Mouse (Mus musculus) cerebellum, adult (tissue): ENCODE results near the gene Lekr1.
A peak's percentile ranks its signal among the peaks of the same experiment; 100 is the strongest.

ENCODE experiments used
- ATAC-seq: cut with Nextera tagmentation; 2 replicates; pipeline ENCODE4 v1.9.2; 2017; ENCODE audit warnings: mild to moderate bottlenecking, moderate library complexity, mixed read lengths; ENCODE audit not compliant: insufficient number of reproducible peaks, low FRiP score, low TSS enrichment

The Lekr1 gene

DNA sequence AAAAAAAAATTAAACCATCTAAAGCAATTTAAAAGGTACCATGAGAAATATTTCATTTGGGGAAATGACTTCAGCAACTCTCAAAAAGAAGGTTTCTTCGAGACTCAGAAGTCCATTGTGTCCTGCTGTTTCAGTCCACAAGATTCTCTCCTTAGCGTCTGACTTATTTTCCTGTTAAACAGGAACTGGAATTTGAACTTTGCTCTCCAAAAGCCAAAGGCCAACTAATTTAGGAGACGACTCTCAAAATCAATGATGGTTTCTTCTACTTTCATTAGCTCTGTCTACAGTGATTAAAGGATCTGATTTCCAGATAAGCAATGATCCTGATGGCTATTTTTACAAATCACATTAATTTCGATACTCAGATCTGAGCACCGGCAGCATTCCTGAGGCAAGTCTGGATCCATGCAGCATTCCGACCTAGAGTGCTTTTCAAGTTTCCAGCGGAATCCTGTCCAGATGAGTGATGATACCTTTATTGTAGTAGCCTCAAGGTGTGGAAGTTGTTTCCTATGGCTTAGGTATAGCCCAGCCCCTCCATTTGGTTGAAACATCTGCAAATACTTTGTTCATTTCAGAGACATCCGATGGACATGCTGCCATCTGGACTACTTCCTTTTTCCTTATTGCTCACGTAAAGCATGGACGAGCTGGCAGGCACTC lies 11.4 kb upstream of the Lekr1 start:
- ATAC-seq: no peak

GRCm38 (mm10) chr3:65656451-65656850 lies 9.6 kb upstream of the Lekr1 start:
- no peak for ATAC-seq

DNA sequence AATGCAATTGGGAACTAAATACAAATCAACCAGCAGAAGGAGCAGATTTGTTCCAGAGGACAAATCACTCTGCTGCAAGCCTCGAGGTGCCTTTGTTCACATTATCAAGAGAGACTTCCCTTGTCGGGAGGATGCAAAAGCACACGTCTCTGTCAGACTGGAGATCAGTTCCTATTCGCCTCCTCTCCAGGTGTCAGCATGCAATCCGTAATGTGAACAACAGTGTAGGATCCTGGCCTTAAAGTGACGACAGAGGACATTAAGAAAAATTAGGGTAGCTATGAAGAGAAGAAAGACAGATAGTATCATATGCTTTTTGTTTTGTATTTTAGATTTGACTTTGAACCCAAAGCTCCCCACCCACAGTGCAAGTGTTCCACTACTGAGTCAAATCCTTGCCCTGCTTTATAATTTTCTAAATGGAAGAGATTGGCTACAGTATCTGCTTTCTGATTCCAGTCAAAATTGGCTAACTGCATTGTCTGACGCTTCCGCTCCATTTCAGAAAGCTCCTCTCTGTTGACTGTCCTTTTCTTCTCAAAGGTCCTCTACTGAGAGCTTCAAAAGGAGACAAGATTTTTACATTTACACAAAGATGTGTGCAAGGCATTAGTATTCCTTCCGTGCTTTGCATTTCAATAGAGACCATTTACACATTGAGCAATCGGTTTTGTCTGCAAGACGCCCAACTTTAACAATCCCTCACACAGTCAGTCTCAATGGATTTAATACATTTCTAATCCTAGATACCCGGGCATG lies 8.9 kb upstream of the Lekr1 start:
- ATAC-seq: no peak

- no peak for ATAC-seq
These were observed 7.9 kb upstream of the Lekr1 start for GRCm38 (mm10) chr3:65658081-65658612.

GRCm38 (mm10) chr3:65658721-65659619 lies 7.1 kb upstream of the Lekr1 start:
- ATAC-seq: peak; percentile 73

GRCm38 (mm10) chr3:65659620-65659932 lies 6.5 kb upstream of the Lekr1 start:
- ATAC-seq: no peak

DNA sequence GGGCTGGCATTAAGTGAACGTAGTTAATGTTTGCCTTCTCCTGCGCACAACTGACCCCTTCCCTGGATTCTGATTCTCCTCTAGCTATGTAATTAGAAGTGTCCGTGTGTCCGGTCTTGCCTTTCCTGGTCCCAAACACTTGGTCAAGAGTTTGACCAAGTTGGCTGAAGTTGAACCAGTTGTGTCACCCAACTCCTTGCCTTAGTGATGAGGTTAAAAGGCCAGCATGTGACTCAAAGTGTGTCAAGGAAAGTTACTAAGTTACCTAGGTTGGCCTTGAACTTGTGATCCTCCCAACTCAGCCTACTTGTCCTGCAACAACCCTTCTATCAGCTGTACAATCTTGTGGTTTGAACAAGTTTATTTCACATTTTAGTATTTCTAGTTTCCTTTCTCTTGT lies 5.7 kb upstream of the Lekr1 start:
- ATAC-seq: no peak

GRCm38 (mm10) chr3:65661731-65662130 lies 4.3 kb upstream of the Lekr1 start:
- no peak for ATAC-seq

GRCm38 (mm10) chr3:65663176-65663575 lies 2.9 kb upstream of the Lekr1 start:
- no peak for ATAC-seq

GRCm38 (mm10) chr3:65670216-65670615 lies 4.2 kb downstream of the Lekr1 start:
- ATAC-seq: no peak

DNA sequence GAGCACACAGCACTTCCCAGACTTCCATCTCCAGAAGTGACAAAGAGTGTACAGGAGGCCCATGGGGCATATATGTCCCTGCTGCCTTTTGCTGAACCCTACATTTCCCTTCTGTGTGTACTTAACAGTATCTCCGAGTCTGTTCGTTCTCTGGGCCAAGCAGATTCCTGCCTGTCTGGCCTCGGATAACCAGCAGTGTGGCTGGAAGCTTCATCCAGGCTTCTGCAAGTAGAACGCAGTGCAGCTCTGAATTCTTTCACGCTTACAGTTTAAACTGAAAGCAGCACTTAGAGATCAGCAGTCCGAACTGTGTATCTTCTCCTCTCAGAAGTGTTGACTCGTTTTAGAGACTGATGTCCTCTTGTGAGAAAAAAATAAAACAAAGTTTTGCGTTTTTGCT lies 7.7 kb downstream of the Lekr1 start:
- no peak for ATAC-seq

DNA sequence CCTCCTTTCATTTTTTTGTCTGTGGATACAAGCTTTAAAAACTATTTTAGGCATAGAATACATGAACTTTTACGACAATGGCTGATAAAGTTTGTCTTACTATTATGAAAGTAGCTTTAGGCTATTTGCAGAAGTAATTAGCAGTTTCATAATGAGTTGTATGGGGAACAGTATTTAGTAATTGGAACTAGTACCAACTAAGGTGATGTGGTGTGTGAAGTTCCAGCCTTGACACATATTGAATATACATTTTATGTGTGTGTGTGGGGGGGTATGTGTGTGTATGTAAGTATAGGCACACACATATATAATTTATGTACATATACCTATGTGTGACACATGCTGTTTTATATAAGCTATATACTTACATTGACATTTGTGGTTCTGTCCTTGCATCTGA lies 14.6 kb downstream of the Lekr1 start:
- no peak for ATAC-seq

- no peak for ATAC-seq
These were observed 23.7 kb downstream of the Lekr1 start for GRCm38 (mm10) chr3:65689705-65690104.

DNA sequence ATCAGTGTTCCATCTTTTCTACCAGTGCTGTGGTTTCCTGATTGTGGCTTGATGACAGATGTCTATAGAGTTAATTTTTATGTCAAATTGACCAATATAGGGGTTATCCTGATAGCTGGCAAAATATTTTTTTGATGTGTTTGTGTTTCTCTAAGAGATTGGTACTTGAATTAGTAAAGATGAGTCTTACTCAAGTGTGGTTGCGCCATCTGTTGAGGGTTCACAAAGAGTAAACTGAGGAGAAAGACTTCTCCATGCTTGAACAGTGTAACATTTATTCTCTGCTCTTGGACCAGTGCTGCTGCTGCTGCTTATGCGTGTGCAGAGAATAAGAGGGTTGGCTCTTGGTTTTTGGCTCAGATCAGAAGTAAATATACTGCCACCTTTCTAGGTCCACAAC lies 24.8 kb downstream of the Lekr1 start:
- no peak for ATAC-seq

DNA sequence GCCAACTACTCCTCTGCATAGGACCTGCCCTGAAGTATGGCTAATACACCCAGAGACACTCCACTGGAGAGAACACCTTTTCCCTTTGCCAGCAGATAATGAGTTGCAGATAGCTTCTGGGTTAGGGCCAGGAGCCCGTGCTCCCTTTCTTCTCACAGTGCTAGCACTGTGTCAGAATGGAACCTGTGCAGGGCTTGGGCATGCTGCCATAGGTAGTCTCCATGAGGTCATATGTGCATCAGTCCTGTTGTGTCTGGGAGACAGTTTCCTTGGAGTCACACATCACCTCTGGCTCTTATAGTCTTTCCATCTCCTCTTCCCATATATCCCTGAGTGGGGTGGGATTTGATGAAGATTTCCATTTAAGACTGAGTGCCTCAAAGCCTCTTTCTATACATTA lies 33.7 kb downstream of the Lekr1 start:
- no peak for ATAC-seq

GRCm38 (mm10) chr3:65714372-65714771 lies 48.3 kb downstream of the Lekr1 start:
- no peak for ATAC-seq

- ATAC-seq: no peak
These were observed 51.4 kb downstream of the Lekr1 start for GRCm38 (mm10) chr3:65717406-65717805.

DNA sequence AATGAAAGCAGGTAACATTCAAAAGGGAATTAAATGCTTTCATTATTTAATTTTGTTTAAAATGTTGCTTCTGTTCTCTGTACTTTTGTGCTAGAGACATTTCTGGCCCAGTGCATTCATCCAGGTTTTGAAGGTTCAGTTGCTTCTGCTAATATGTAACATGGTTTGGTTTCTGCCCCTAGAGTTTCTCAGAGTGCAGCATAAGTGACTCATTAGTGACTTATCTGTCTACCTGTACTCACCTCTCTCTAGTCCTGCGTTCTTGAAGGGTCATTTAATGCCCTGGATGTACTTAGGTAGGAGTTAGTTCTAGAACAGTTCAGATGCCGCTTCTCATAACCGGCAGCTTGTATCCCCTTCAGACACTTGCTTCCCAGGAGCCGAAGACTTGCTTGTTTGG lies 56.9 kb downstream of the Lekr1 start:
- no peak for ATAC-seq

DNA sequence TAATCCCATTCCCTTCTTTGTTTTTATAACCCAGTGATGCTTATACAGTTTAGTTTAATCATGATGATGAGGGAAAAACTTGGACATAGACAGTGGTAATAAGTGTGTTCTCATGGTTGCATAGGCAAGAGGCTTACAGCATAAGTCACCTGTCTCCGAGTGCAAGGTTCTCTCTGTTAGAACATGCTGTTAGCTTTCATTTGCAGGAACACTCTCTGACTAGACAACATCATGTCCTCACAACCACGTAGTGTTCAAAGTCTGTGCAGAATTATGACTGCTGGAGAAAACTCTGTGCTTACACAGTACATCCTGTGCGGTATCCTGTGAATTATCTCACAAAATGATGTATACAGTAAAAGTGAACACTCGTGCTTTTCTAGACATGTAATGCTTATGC lies 57.6 kb downstream of the Lekr1 start:
- no peak for ATAC-seq

DNA sequence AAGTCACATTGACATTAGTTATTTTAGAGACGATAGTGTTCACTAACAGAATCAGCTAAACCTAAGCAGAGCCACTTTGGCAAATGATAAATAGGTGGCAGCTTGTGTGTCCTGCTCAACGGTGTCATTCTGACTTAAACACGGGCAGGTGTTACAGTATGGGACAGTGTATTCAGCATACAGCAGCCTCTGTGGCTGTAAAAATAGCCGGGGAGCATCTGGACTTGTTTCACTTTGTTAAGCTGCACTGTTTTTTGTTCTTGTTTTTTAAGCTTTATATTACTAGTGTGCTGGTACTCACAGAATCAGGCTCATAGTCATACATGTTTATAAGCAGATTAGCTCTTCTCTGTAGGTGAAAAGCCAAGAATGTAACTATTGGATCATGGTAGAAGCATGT lies 71.8 kb downstream of the Lekr1 start:
- ATAC-seq: no peak

GRCm38 (mm10) chr3:65744936-65745335 lies 78.9 kb downstream of the Lekr1 start:
- ATAC-seq: no peak
